Mouse (Mus musculus) CH12.LX (cell line): ENCODE data around the gene Flot2. TPM values are rescaled to one million over a fixed set of nuclear protein-coding genes. Genes with fewer than 3 reads are reported as not detected.

Source experiments
- DNase-seq: peaks from one replicate; pipeline ENCODE4 v3.0.0-alpha.2; 2013; ENCODE audit errors: extremely low read depth
- H3K27ac ChIP-seq: 2 replicates; pipeline ENCODE4 v1.5.1; 2012; ENCODE audit warnings: low read depth, mild to moderate bottlenecking, control low read depth, moderate library complexity; ENCODE audit not compliant: insufficient read depth
- H3K27me3 ChIP-seq: replicated peaks from 2 replicates; pipeline ENCODE3; 2012; ENCODE audit warnings: inconsistent platforms
- H3K36me3 ChIP-seq, 2 experiments: replicated peaks in 1 of 2; 2 replicates each; pipeline versions ENCODE3 to v1.6.1; 2012; ENCODE audit warnings: inconsistent platforms in 1 of 2, low read length in 1 of 2, mild to moderate bottlenecking in 1 of 2, mixed read lengths in 1 of 2, moderate library complexity in 1 of 2; ENCODE audit not compliant: control insufficient read depth in 1 of 2, insufficient read depth in 1 of 2
- H3K4me1 ChIP-seq, 2 experiments: 2 replicates each; pipeline ENCODE4 v1.6.1; 2012; ENCODE audit warnings: inconsistent platforms in 1 of 2, moderate library complexity in 1 of 2; ENCODE audit not compliant: insufficient read depth in 2 of 2, control insufficient read depth in 1 of 2
- H3K4me2 ChIP-seq: 2 replicates; pipeline ENCODE4 v1.6.1; 2012; ENCODE audit warnings: low read depth, mild to moderate bottlenecking, control low read depth; ENCODE audit not compliant: poor library complexity, insufficient read depth, severe bottlenecking
- H3K4me3 ChIP-seq, 3 experiments: fragments of 150-350 bp in 1 of 3; sonication (generic) in 1 of 3; replicated peaks in 1 of 3; 2 replicates each; pipeline versions ENCODE3 to v1.5.1; 2011 to 2012; ENCODE audit warnings: low read depth in 2 of 3, low read length in 2 of 3, mild to moderate bottlenecking in 2 of 3, moderate library complexity in 2 of 3, control low read depth in 1 of 3, improper control_type of control experiment in 1 of 3, inconsistent platforms in 1 of 3, mixed read lengths in 1 of 3; ENCODE audit not compliant: poor library complexity in 1 of 3
- H3K79me2 ChIP-seq: replicated peaks from 2 replicates; pipeline ENCODE4 v1.6.1; 2012; ENCODE audit warnings: mild to moderate bottlenecking, moderate library complexity; ENCODE audit not compliant: control insufficient read depth, poor library complexity, insufficient read depth, severe bottlenecking; ENCODE audit errors: extremely low read depth
- H3K9ac ChIP-seq: 2 replicates; pipeline ENCODE4 v1.6.1; 2012; ENCODE audit warnings: low read depth, mild to moderate bottlenecking, control low read depth, moderate library complexity; ENCODE audit not compliant: insufficient read depth
- H3K9me3 ChIP-seq: replicated peaks from 2 replicates; pipeline ENCODE3; 2012; ENCODE audit warnings: low read length, inconsistent platforms, mixed read lengths
- E2F4 ChIP-seq: IDR thresholded peaks from 2 replicates; pipeline ENCODE4 v1.6.1; 2011; ENCODE audit warnings: low read depth, low read length, improper control_type of control experiment; ENCODE audit not compliant: insufficient replicate concordance
- EP300 ChIP-seq: IDR thresholded peaks from 2 replicates; pipeline ENCODE4 v1.6.1; 2011; ENCODE audit warnings: low read length, improper control_type of control experiment
- IRF4 ChIP-seq: IDR thresholded peaks from 2 replicates; pipeline ENCODE4 v1.6.1; 2014; ENCODE audit warnings: low read depth, mild to moderate bottlenecking, inconsistent platforms, low read length, improper control_type of control experiment
- PAX5 ChIP-seq: IDR thresholded peaks from 2 replicates; pipeline ENCODE4 v1.6.1; 2012; ENCODE audit warnings: low read length, inconsistent platforms, mixed read lengths
- POLR2AphosphoS2 ChIP-seq: IDR thresholded peaks from 2 replicates; pipeline ENCODE4 v1.6.1; 2011; ENCODE audit warnings: low read depth, low read length, improper control_type of control experiment
- SIN3A ChIP-seq: IDR thresholded peaks from 2 replicates; pipeline ENCODE4 v1.6.1; 2012; ENCODE audit warnings: low read length, improper control_type of control experiment, inconsistent platforms
- SMC3 ChIP-seq: IDR thresholded peaks from 2 replicates; pipeline ENCODE4 v1.6.1; 2011; ENCODE audit warnings: low read depth, low read length, improper control_type of control experiment
- TCF12 ChIP-seq: IDR thresholded peaks from 2 replicates; pipeline ENCODE4 v1.6.1; 2014; ENCODE audit warnings: low read depth, mild to moderate bottlenecking, inconsistent platforms, low read length, improper control_type of control experiment
- USF1 ChIP-seq: IDR thresholded peaks from 2 replicates; pipeline ENCODE4 v1.6.1; 2014; ENCODE audit warnings: low read depth, mild to moderate bottlenecking, inconsistent platforms, low read length, improper control_type of control experiment
- ZC3H11A ChIP-seq: IDR thresholded peaks from 2 replicates; pipeline ENCODE4 v1.6.1; 2012; ENCODE audit warnings: low read depth, mild to moderate bottlenecking, inconsistent platforms, low read length, improper control_type of control experiment
- ZMIZ1 ChIP-seq: IDR thresholded peaks from 2 replicates; pipeline ENCODE4 v1.6.1; 2012; ENCODE audit warnings: low read depth, mild to moderate bottlenecking, inconsistent platforms, low read length, improper control_type of control experiment
- dilution Hi-C: fragments of 300-500 bp; cut with MboI; formaldehyde crosslinking; loops from 2 replicates; pipeline ENCODE4 v1.14.3; 2020; ENCODE audit warnings: low sequenced_read_pairs; ENCODE audit not compliant: extremely low pct_unique_long_range_greater_than_20kb, extremely low pct_ligation_motif_present
- in situ Hi-C: fragments of 300-500 bp; cut with MboI; formaldehyde crosslinking; loops from 3 replicates; pipeline ENCODE4 v1.14.3; 2019; ENCODE audit warnings: low sequenced_read_pairs, low pct_ligation_motif_present, low pct_unique_long_range_greater_than_20kb, mixed read lengths
- polyA plus RNA-seq: library from polyadenylated mRNA; unstranded; fragments of >175 nt; gene quantifications from 2 replicates; pipeline ENCODE4 v1.2.1, GENCODE M21; 2012; ENCODE audit warnings: low read depth; ENCODE audit not compliant: insufficient read length
- total RNA-seq, 2 experiments: library from RNA; depleted of rRNA; stranded (reverse); fragments of 300-350 nt in 1 of 2; fragments of >200 nt in 1 of 2; gene quantifications; 2 replicates each; pipeline ENCODE4 v1.2.3; 2012 to 2014

Flot2 gene
- total and polyA plus RNA-seq, 3 experiments, result 5.2 to 14.7 (median 13.4) TPM

DNA sequence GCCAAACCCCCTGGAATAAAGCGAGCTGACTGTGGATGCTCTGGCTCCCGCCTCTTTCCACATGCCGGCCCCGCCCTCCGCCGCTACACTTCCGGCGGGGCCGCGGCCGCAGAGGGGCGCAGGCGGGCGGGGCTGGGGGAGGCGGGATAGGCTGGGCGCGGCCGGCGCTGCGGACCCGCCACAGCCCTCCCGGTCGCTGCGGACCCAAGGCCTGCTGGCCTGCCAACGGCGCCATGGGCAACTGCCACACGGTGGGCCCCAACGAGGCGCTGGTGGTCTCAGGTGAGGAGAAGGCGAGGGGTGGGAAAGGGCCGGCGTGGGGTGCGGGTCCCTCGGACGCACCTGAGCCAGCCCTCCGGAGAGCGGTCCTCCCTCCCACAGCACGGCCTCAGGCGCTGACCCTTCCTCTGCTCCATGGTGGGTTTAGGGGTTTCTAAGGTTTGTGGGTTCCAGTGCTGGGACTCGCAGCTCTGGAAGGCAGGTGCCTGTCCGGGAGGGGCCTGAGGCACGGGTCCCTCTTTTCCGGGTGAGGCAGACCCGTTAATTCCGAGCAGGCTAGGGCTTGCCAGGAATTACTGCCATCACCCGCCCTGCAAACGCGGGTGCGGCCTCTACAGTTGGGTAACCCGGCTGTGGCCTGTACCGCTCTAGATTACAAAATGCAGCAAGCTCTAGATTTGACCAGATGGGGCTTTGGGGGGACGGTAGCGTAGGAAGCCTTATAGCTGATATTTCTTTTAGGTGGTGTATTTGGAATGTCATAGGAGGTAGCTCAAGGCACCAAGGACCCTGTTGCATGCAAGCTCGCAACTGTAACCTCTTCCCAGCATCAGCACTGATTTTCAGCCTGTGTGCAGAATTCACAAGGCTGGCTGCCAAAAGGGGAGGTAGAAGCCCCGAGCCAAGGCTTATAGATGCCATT lies at the start of gene Flot2 (continued):
- no peak for TF ChIP-seq ZC3H11A

DNA sequence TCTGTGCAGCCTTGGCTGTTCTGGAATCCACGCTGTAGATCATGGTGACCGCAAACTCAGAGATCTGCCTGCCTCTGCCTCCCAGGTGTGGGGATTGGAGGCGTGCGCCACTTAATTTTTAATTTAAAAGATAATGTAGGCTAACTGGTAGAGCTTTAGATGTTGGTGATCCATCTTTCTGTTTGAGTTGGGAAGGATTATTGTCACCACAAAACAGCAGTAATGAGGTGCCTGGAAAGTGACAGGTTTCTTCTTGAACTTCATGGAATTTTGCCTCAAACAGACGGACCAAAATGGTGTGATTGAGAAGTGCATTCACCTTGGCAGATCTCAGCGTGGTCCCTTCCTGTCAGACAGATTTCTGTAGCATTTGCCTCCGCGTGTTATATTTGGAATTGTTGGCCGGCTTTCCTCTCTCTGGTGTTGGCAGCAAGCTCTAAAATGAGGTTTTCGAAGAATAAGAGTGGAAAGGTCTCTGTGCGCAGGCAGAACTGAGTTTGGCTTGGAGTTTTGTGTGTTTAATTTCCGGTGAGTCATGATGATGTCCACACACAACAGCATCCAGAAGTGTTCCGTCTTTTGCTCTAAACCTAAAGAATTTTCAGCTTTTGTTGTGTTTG lies 48.5 kb upstream of the Flot2 start:
- H3K36me3 ChIP-seq, result peaks cover 48 to 84% of the 10 kb centered on the region in 2 experiments
- H3K27ac ChIP-seq, result no peak overlapping the region
- peaks cover 4 to 30% of the 10 kb centered on the region in 2 experiments; a peak in 3 of 4 replicates for H3K4me1 ChIP-seq
- TF ChIP-seq POLR2AphosphoS2 (peak; percentile 66; the same call in 1 of the 2 replicates), E2F4 (no peak)
- H3K9ac ChIP-seq, result no peak overlapping the region
- H3K4me2 ChIP-seq, result no peak overlapping the region
- peaks cover 2% of the 10 kb centered on the region for H3K9me3 ChIP-seq
- in situ Hi-C loops (no loop called here), dilution Hi-C loops (no loop called here)
- DNase-seq, result no peak
- H3K27me3 ChIP-seq, result no peaks in the 10 kb centered on the region
- peaks cover 94% of the 10 kb centered on the region for H3K79me2 ChIP-seq
- H3K4me3 ChIP-seq, result no peak overlapping the region

DNA sequence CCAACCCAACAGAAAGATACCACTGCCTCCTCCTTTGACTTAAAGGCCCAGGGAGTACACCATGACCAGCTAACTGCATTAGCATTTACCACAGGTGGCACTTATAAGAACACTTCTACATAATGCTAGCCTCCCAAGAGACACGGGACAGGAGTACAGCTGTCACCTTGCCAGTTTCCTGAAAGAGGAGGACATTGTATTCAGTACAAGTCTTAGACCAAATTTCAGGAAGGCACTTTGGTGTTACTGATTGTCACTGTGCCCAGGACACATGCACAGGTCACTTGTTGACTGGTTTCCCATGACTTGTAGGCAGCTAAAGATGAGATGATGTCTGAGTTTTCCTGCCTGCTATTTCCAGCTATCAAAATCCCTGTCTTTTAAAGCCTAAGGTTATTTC lies 42.2 kb upstream of the Flot2 start:
- peaks cover 2 to 9% of the 10 kb centered on the region in 2 experiments; a peak in 2 of 4 replicates for H3K4me1 ChIP-seq
- H3K27me3 ChIP-seq, result no peaks in the 10 kb centered on the region
- H3K27ac ChIP-seq, result no peak overlapping the region
- TF ChIP-seq IRF4, result no peak
- no peak for TF ChIP-seq SMC3
- H3K4me2 ChIP-seq, result no peak overlapping the region
- in situ Hi-C loops (no loop called here), dilution Hi-C loops (no loop called here)
- DNase-seq, result no peak
- peaks cover 90% of the 10 kb centered on the region for H3K79me2 ChIP-seq
- H3K9me3 ChIP-seq, result no peaks in the 10 kb centered on the region
- no peak overlapping the region for H3K9ac ChIP-seq
- peaks cover 54 to 88% of the 10 kb centered on the region in 2 experiments for H3K36me3 ChIP-seq
- no peak overlapping the region for H3K4me3 ChIP-seq

DNA sequence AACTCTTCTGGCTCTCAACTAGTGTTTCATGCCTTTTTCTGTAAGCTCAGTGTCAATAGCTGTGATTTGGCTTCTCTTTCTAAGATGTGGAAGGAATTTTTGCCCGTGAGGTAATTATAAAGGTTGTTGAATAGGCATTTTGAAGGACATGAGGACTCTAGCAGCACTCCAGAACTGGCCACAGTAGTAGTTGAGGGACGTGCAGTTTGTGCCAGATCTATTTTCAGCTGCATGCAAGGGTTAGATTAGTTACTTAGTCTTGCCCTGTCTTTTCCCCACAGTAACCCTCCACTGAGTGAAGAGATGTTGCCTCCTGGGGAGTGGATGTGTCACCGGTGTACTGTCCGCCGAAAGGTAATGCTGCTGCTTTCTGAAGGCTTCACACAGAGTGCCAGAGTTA lies 31.3 kb upstream of the Flot2 start:
- in situ Hi-C loops, result no loop called here
- peaks cover 74 to 91% of the 10 kb centered on the region in 2 experiments for H3K36me3 ChIP-seq
- dilution Hi-C loops, result no loop called here

More for the DNA sequence above, 31.3 kb upstream of the Flot2 start:
- Histone ChIP-seq H3K27me3 (no peaks in the 10 kb centered on the region), H3K4me3 (no peak overlapping the region), H3K27ac (no peak overlapping the region), H3K4me1 (peaks cover 0 to 7% of the 10 kb centered on the region in 2 experiments; a peak in 1 of 4 replicates), H3K4me2 (no peak overlapping the region), H3K79me2 (peaks cover 62% of the 10 kb centered on the region), H3K9ac (no peak overlapping the region), H3K9me3 (peaks cover 7% of the 10 kb centered on the region)
- TF ChIP-seq SIN3A (no peak), E2F4 (no peak), TCF12 (no peak), USF1 (no peak), PAX5 (no peak), IRF4 (no peak), ZMIZ1 (no peak), EP300 (no peak)
- DNase-seq, result no peak
